Mouse (Mus musculus): Measurements from ENCODE around the gene Foxc1.

Gene Foxc1

DNA sequence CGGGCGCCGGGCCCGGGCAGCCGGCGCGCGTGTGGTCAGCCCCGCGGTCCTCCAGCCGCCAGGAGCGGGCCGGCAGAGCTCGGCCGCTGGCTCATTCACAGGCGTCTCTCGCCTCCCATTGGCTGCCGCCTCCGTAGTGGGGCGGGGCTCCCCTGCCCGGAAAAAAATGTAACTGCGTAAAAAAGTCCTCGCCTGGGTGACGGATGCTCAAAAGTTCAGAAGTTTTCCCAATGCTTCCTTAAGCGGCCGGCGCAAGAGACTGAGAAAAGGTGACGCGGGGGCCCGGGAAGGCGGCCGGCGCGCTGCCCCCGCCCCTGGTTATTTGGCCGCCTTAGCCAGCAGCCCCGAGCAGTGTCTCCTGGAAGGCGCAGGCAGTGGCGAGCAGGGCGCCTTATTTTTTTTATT lies at the start of gene Foxc1:
Gene Foxc1, plus strand, starts transcription at position 206 of the 405 bp plus-strand sequence.
- DNase-seq, result peak; percentile 72

DNA sequence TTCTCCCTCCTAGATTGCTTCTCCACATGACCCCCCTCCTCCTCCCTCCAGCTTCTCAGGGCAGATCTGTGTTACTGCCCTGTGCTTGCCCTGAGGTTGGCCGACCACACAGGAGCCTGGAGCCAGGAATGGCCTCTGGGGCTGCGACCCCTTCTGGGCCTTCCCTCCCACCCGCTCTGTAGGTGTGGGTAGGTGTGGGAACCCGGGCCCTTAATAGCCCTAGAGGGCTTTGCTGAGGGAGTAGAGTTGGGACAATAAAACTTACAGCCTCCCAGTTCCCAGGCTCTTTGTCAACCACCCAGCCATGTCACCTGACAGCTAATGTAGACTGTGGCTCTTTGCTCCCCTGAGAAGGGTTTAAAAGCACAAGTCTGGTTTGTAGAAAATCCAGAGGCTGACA lies 46.0 kb upstream of the Foxc1 start:
- no peak for DNase-seq

GRCm38 (mm10) chr13:31761057-31761456 lies 45.4 kb upstream of the Foxc1 start:
- DNase-seq, result no peak

- no peak for DNase-seq
Observed at GRCm38 (mm10) chr13:31764419-31764818, 42.0 kb upstream of the Foxc1 start.

- DNase-seq, result no peak
Observed at GRCm38 (mm10) chr13:31765564-31765963, 40.9 kb upstream of the Foxc1 start.

GRCm38 (mm10) chr13:31772882-31773281 lies 33.6 kb upstream of the Foxc1 start:
- DNase-seq, result no peak

GRCm38 (mm10) chr13:31775762-31776161 lies 30.7 kb upstream of the Foxc1 start:
- DNase-seq, result no peak

- DNase-seq, result peak; percentile 29
Observed at GRCm38 (mm10) chr13:31779281-31779981, 27.0 kb upstream of the Foxc1 start.

DNA sequence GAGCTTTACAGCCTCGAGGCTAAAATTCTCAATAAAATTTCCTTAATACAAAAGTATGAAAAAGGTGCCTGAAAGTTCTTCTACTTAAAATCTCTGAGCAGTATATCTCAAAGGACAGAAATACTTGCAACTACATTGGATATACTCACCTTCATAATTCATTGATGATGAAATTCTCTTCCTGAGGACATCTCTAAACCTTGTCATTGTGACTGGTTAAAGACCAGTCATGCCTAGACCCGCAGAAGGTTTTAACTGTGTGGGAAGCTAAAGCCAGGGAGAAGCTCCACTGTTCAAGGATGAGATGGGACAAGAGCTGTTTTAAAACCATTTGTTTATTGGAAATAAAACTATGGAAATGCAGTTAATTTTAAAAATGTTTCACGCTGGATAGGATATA lies 26.1 kb upstream of the Foxc1 start:
- DNase-seq, result no peak

DNA sequence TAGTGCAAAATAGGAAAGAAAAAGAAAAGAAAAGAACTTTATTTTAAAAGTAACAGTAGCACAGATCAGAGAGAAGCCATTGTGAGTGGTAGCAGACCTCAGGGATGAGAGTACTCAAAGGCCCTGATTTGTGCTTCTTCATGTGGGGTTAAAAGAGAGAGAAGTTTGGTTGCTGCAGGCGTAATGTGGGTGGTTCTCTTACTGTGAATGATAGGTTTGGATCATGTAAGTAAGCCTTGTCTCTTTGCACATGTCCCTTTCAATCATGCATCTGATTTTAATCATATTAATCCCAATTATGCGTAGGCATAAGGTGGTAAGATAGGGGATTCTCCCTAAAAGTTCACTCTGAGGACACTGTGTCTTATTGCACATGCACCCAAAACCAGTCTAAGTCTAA lies 24.4 kb upstream of the Foxc1 start:
- DNase-seq, result no peak

GRCm38 (mm10) chr13:31784757-31785156 lies 21.7 kb upstream of the Foxc1 start:
- DNase-seq, result no peak

- peak; percentile 42 for DNase-seq
Observed at GRCm38 (mm10) chr13:31792480-31793132, 13.8 kb upstream of the Foxc1 start.

DNA sequence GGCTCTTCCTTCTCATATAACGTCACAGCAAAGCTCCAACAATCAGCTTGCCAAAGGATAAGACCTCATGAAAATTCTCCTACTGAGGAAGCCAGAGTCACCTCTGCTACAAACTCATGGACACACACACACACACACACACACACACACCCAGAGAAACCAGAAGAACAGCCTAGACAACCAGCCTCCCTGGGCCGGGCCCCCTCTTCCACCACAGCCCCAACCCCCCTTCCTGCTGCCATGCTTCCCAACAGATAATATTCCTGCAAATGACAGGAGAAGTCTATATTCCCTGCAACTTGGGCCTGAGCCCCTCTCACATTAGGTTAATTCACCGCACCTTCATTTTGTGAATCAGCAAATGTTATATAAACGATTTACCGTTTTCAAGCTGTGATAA lies 13.3 kb upstream of the Foxc1 start:
- no peak for DNase-seq

DNA sequence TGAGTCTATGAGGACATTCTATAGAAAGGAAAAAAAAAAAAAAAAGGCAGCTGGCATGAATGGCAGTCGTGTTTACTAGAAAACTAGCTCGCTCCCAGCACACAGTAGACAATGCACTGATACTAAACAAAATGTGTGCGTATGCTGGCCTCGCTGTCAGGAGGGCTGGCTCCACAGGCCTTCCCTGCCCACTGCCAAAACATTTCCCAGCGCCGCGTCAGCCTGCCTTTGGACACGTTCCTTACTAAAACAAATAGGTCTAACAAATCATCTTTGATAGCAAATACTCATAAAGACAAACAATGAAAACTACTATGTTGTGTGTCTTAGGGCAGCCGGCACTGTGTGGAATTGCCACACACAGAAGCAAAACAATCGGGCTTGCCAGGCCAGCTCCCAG lies 9.1 kb upstream of the Foxc1 start:
- no peak for DNase-seq

DNA sequence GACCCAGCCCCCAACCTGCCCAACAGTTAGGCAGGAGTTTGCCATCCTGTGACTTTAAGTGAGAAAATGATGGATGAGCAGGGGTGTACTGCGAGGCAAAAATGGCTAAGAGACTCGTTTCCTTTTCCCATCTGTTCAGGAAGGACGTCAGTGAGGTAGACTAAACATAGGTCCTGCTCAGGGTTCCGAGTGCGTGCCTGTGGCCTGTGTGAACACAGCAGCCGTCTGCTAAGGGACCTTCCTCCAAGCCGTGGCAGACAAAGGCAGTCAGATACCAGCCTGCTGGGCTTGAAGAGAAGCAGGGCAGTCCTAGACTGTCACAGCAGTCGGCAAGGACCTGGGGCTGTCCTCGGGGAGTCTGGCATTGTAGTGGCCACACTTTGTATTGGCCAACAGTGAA lies 8.4 kb upstream of the Foxc1 start:
- DNase-seq, result no peak

DNA sequence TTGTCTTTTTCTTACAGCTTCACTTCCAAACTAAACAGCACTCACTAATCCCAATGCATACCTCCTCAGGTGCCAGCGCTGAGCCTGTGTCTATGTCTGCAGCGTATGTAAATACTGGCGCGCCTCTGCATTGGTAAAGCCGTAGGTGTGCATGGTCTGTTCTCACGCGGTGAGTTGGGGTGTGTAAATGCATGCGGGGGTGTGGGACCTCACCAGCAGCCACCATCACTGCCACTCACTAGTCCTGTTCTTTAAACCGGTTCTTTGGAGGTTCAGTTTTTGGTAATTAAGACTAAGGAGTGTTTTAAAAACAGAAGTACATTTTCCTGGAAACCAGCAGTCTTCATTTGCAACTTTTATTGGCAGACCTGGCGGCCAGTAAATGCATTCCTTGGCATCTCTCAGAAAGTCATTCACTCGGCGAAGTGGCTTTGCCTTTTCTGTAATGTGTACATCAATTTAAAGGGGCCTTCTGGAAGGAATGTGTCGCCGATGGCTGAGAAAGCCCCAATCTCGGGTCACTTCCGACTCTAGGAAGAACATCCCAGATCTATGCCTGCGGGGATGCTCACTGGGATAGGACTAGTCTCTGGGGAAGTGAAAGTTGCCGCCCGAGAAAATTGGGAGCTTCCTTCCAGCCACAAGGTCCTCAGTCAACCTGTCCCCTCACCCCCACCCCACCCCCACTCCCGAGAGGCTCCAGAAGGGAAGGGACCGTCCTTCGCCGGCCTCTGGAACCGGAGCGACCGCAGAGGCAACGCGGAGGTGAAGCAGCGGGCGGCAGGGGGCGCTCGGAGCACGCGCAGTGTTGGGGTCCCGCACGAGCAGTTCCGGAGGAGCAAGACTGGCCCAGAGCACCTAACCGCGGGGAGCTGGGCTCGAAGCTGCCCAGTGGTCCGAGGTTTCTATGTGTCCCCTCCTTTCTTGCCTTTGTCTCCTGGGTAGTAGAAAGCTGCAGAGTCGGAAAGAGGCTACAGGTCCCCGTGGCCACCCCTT lies 5.6 kb upstream of the Foxc1 start:
- DNase-seq, result peak; percentile 75

DNA sequence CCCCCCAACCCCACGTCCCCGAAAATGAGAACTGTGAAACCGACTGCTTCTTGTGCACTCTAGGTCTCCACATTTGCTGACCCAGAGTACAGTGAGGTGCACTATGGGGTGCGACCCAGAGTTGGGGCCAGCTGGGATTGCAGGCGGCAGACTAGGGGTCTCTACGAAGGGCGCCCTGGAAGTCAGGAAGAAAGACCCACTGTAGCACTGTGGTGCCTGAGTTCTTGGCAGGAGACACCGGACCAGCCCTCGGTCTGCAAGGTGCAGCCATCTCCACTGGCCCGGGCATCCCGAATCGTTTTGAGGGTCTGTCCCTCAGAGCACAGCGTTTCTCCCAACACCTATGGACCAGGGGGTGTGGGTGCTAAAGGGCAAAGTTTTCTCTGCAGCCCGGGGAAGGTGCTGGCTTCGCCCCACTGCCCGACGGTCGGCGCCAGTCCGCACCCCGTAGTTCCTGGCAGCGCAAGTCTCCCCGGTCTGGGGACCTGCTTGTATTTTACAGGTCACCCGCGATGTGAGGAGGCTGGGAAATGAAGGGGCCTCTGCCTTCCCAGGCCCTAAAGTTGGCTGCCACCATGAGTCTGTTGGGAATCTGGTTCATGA lies 4.6 kb upstream of the Foxc1 start:
- DNase-seq, result no peak

- DNase-seq, result no peak
Observed at GRCm38 (mm10) chr13:31802447-31802846, 4.0 kb upstream of the Foxc1 start.

- no peak for DNase-seq
Observed at GRCm38 (mm10) chr13:31803166-31804093, 3.0 kb upstream of the Foxc1 start.

DNA sequence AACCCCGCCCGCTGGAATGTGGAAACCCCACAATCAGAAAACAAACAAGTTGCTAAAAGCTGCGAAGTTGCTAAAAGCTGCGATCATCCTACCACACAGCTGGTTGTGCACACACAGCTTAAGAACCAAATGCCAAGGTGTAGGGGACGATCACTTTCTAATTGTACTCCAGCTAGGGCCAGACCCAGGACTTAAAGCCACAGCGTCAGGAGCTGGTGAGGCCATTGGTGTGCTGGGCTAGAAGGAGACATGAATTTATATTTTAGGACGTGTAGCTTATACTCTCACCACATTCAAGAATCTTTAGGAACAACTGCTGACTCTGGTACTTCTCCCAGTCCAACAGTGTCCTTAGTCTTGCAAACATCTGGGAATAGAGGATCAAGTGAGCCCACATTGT lies 1.9 kb upstream of the Foxc1 start:
- DNase-seq, result no peak

DNA sequence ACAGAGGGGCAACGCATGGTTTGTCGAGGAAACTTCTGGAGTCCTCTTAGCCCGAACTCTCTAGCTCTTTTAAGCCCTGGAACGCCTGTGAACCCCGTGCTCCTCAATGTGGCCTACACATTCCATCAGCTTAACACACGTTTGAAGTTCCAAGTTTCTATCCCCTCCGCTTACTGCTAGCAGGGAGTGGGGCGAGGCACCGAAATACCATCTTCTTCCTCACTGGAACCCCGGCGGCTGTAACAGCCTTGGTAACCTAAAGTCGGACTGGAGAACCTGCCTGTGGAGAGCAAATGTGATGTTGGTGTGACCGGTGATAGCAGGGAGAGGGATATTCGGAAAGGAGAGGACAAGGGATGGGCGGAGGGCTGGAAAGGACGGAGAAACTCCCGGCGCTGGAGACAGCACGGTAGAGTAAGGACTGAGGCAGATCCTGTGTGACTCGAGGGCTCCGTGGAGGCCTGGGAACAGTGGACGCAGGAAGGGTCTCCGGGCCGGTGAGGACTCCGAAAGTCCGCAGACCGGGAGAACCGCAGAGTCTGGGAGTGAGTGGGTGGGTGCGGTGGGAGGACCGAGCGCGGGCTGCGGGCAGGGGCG lies 504 bp upstream of the Foxc1 start:
- DNase-seq, result no peak
